Mouse (Mus musculus) G1E (cell line): ENCODE measurements around the gene Cops4.

Experiments
- CTCF ChIP-seq: IDR thresholded peaks from 2 replicates; pipeline ENCODE4 v1.5.1; 2012; ENCODE audit warnings: low read depth, low read length, inconsistent platforms, mixed read lengths
- GATA1 ChIP-seq: IDR thresholded peaks from 2 replicates; pipeline ENCODE4 v1.6.1; 2012; ENCODE audit warnings: borderline replicate concordance, low read length, inconsistent platforms, mixed read lengths
- GATA2 ChIP-seq: IDR thresholded peaks from 2 replicates; pipeline ENCODE4 v1.6.1; 2012; ENCODE audit warnings: low read depth, low read length, inconsistent platforms, borderline replicate concordance

GRCm38 (mm10) chr5:100583066-100583465 lies 65.0 kb downstream of the Cops4 start:
- TF ChIP-seq GATA2 (no peak), CTCF (no peak), GATA1 (no peak)
